Mouse (Mus musculus) subcutaneous adipose tissue, adult 2 months (tissue): ENCODE results near the gene Dcaf8. TPM values are rescaled to one million over a fixed set of nuclear protein-coding genes. Genes with fewer than 3 reads are reported as not detected.

Source experiments
- polyA plus RNA-seq: library from polyadenylated mRNA; depleted of rRNA; stranded (reverse); fragments of >200 nt; gene quantifications from 2 replicates; pipeline ENCODE4 v1.2.3, GENCODE M21; 2012; ENCODE audit warnings: low replicate concordance; rRNA removed

Dcaf8 gene
- 75.3 and 98.0 TPM in 2 replicates for polyA plus RNA-seq

DNA sequence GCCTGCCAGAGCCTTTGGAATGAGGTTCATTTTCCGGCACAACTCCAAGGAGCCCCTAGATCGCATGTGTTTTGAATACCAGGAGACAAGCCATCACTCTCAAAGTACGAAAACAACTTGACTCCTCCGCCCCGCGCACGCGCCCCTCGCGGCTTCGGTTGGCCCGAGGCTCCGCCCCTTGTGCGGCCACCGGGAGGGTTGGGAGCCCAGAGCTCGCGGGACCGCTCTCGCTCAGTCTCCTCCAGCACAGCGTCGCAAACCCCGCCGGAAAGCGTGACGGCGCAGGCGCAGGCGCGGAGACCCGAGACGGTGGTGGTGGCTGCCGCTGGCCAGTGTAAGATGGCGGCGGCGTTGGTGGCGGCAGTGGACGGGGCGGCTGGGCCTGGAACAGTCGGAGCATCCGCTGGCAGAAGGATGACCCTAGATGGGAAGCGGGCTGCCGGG lies at the start of gene Dcaf8:
Gene Dcaf8, plus strand, starts transcription at position 250 of the 444 bp plus-strand sequence.

DNA sequence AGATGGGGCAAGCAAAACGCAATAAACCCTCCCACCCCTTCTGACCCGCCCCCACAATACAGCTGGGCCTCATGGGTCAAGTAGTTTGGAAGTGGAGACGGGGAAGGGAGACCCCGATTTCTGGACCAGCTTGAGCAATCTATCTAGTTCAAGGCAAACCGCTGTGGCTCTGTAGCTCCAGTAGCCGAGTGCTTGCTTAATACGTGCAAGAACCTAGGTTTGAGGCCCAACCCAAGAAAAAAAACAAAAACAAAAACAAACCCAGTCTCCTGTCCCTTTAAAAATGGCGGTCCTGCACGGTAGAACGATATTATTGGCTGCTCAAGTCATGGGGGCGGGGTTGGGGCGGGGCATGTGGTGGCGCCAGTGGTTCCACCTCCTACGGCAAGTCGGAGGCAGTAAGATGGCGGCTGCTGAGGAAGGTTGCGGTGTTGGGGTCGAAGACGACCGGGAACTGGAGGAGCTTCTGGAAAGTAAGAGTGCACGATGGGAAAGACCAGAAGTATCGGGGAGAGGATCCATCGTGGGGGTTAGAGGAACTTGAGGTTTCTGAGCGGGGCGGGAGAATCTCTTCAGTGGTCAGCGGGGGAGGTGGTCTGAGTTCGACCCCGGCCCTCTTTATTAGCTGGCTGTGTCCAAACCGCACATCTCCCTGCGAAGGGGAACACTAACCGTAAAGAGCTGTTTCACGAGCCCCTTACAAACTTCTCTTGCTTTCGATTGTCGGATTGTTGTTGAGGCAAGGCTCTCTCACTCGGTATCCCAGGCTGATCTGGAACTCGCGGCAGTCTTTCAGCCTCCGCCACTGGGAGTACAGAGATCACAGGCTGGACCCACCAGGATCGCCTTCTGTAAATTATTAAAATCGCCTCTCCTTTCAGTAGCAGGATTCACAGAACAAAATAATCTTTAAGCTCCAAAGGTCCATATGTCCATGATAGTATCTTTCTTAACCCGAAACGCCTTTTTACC lies 21.2 kb upstream of the Dcaf8 start, which contains the start of gene Pex19:
Gene Pex19, plus strand, starts transcription at position 380 of the 972 bp plus-strand sequence.

GRCm38 (mm10) chr1:172206141-172206917 lies 58.4 kb downstream of the Dcaf8 start, which contains the start of gene Pea15a:
Gene Pea15a, minus strand, starts transcription at chr1:172206804.

DNA sequence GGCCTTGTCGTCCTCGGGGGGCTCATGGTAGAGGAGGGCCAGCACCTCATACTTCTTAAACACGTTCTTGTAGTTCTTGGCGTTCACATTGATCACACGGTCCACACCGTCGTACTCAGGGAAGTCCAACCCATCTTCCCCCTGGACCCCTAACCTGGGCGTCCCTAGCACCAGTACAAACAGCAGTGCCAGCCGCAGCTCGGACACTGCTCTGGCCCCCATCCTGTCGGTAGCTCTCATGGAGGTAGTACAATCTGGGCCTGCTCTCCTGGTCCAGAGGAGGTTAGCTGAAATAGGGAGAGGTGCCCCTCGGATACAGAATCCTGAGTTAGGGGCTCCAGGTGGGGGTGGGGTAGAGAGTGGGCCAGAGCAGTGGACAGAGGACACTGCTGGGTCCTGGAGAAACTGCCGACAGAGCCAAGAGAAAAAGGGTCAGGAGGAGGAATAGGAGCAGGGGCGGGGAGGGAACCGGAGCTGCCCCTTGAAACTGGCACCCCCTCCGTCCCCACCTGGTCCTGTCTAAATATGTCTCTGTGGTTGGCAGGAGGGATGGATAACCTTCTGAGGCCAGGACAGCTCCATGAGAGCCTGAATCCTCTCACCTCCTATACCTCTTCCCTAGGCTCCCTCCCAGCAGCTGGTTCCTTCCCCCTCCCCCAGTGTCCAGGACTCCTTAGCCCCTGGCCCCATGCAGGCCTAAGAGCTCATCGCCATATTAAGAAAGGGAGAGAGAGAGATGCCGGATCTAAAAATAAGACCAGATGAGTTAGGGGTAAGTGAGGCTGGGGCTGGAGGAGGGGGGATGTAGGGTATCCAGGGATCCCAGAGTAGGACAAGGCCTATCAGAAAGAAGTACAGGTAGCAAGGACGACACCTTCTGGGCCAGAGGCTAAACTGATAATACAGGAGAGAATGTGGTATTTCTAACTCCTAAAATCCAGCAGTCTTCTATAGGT lies 71.8 kb downstream of the Dcaf8 start, which contains the start of gene Casq1:
Gene Casq1, minus strand, starts transcription at position 418 of the 956 bp plus-strand sequence.

Other genes starting within 250 kb of the Dcaf8 start
- gene Slamf6, start 230.6 kb upstream of the Dcaf8 start, polyA plus RNA-seq = 0.24 and 0.30 TPM in 2 replicates
- gene Vangl2, start 119.6 kb upstream of the Dcaf8 start, polyA plus RNA-seq = 2.6 and 14.9 TPM in 2 replicates
- gene Nhlh1, start 90.5 kb upstream of the Dcaf8 start, polyA plus RNA-seq = not detected in 2 replicates
- 48.2 and 106 TPM in 2 replicates for gene Copa, start 65.6 kb upstream of the Dcaf8 start, polyA plus RNA-seq
- gene Ncstn, start 65.3 kb upstream of the Dcaf8 start, polyA plus RNA-seq = 114 and 136 TPM in 2 replicates
- gene Pex19, start 21.3 kb upstream of the Dcaf8 start, polyA plus RNA-seq = 146 and 320 TPM in 2 replicates
- gene Pea15a, start 58.7 kb downstream of the Dcaf8 start, polyA plus RNA-seq = 144 and 194 TPM in 2 replicates
- 3.6 and 7.0 TPM in 2 replicates for gene Casq1, start 71.8 kb downstream of the Dcaf8 start, polyA plus RNA-seq
- 0.03 and 4.1 TPM in 2 replicates for gene Atp1a4, start 110.3 kb downstream of the Dcaf8 start, polyA plus RNA-seq
- gene Igsf8, start 113.6 kb downstream of the Dcaf8 start, polyA plus RNA-seq = 100 and 133 TPM in 2 replicates
- 208 and 473 TPM in 2 replicates for gene Atp1a2, start 150.0 kb downstream of the Dcaf8 start, polyA plus RNA-seq
- gene Kcnj9, start 181.2 kb downstream of the Dcaf8 start, polyA plus RNA-seq = 0.10 TPM in 1 of 2 replicates, not detected in the other
- gene Kcnj10, start 193.1 kb downstream of the Dcaf8 start, polyA plus RNA-seq = 0.07 and 0.35 TPM in 2 replicates
- 7.6 and 9.6 TPM in 2 replicates for gene Pigm, start 228.5 kb downstream of the Dcaf8 start, polyA plus RNA-seq